Mouse (Mus musculus) lung, postnatal 36 days (tissue): ENCODE measurements around the gene Cyp2t4.

ENCODE experiments used
- DNase-seq: peaks from one replicate; pipeline ENCODE4 v3.0.0; 2022; ENCODE audit warnings: mixed read lengths

The Cyp2t4 gene

DNA sequence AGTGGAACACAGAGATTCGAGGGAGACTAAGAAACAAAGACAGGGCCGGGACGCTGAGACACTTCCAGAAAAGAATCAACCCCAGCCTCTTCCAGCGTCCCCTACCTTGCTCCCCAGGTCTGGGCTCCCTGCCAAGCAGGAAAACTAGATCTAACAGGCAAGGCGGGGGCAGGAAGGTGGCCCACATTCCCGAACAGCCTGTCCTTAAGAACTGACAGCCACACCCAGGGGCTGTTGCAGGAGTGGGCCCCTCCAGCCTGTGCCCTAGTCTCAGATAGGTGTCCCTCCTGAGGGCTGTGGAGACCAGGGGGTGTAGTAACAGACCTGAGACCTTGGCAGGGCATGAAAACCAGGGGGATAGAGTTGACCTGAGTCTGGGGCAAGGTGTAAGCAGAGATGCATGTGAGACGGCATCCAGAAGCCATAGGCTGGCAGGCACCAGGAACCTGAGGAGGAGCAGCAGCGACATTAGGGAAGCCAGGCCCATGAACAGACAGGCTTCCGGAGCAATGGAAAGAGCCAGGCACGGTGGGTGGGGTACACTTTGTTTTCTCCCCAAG, at the start of gene Cyp2t4:
Gene Cyp2t4 (plus strand): TSS at position 510 of the 560 bp plus-strand sequence.
- peak; percentile 79 for DNase-seq

DNA sequence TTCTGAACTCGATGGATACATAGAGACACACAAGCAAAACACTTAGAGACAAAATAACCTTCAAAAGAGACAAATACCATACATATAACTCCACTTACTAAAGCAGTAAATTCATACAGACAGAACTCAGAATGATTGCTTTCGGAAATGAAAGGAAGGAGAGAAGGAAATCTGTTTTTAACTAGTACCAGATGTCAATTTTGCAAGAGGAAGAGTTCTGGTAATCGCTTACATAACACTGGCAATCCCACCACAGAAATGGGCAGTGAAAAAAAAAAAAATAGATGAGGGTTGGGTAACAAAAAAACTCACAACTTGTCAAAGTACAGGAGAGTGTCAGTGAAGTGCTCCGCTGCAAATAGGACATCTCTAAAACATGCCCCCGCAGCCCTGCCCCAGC, 48.6 kb upstream of the Cyp2t4 start:
- no peak for DNase-seq

GRCm38 (mm10) chr7:27110327-27110726, 43.2 kb upstream of the Cyp2t4 start:
- peak; percentile 63 for DNase-seq

DNA sequence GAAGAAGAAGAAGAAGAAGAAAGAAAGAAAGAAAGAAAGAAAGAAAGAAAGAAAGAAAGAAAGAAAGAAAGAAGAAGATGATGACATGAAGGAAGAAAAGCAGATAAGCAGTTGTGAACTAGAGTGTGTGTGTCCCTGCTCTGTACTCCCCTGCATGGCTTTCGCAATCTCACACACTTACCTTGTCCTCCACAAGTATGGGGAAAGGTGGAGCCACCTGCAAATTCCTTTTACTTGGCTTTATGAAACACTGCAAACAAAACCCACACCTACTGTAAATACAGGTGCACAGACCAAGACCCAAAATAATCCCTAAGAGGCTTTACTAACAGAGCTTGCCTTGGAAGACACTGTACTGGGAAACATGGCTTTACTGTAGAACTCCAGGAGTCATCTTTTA, 42.5 kb upstream of the Cyp2t4 start:
- DNase-seq: peak; percentile 72

- DNase-seq: no peak
Measured at GRCm38 (mm10) chr7:27111987-27112386, 41.5 kb upstream of the Cyp2t4 start.

DNA sequence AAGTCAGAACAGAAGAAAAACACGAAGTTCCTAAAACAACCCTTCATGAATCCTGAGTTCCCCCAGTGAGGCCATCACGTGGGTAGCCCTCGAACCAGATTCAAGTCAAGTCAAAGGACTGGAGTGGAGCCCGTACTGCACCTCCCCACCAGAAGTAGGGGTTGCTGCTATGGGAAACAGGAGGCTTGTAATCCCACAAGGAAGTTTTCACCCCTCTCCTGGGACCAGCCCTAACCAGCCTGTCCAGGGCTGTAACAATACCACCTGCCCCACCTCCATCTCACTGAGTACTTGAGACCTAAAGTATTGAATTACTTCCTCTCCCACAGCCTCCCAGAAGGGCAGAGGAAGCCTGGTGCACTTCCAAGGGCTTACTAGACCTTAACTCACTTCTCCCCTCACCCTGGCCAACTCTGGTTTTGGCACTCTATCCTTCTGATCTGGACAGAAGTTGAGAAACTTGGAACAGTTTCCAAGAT, 35.4 kb upstream of the Cyp2t4 start:
- DNase-seq: peak; percentile 86

DNA sequence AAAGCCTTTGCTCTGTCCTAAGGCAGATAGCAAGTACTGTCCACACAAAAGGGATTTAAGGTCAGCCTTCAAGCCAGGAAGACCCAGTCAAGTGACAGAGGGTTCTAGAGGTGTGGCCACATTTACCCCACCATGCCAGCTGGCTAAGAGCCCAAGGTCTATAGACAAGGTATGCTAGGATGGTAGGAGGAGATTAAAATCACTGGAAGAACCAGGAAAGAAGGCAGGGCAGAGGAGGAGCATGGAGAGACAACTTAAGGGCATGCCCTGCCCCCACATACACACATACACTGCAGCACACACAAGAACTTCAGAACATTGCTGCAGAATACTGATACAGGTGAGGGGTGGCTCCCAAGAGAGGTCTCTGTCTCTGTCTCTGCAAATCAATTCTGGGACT, 33.8 kb upstream of the Cyp2t4 start, which contains the start of gene Cyp2f2:
Gene Cyp2f2 (plus strand): TSS at position 234 of the 400 bp plus-strand sequence.
- DNase-seq: peak; percentile 73

GRCm38 (mm10) chr7:27124305-27124832, 29.1 kb upstream of the Cyp2t4 start:
- DNase-seq: no peak

- no peak for DNase-seq
Measured at GRCm38 (mm10) chr7:27124969-27125368, 28.5 kb upstream of the Cyp2t4 start.

GRCm38 (mm10) chr7:27128162-27128561, 25.4 kb upstream of the Cyp2t4 start:
- peak; percentile 69 for DNase-seq

DNA sequence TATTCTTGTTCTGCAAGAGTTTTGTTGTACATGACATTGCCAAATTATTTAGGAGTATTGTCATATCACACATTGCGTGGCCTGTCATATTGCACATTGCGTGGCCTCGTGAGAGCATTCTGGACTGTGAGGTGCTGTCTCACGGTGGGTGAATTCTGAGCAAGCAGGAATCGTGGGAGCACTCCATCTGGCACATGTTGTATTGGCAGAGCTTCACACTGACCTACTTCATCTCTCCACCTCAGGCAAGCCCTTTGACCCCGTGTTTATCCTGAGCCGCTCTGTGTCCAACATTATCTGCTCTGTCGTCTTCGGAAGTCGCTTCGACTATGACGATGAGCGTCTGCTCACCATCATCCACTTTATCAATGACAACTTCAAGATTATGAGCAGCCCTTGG, 24.6 kb upstream of the Cyp2t4 start:
- no peak for DNase-seq

GRCm38 (mm10) chr7:27129811-27130210, 23.7 kb upstream of the Cyp2t4 start:
- DNase-seq: no peak

- DNase-seq: no peak
Measured at GRCm38 (mm10) chr7:27130521-27131370, 22.8 kb upstream of the Cyp2t4 start.

GRCm38 (mm10) chr7:27131387-27131786, 22.1 kb upstream of the Cyp2t4 start:
- no peak for DNase-seq

- DNase-seq: peak; percentile 75
Measured at GRCm38 (mm10) chr7:27132588-27132987, 20.9 kb upstream of the Cyp2t4 start.

GRCm38 (mm10) chr7:27133156-27133555, 20.4 kb upstream of the Cyp2t4 start:
- DNase-seq: no peak

- DNase-seq: no peak
Measured at GRCm38 (mm10) chr7:27133757-27134156, 19.8 kb upstream of the Cyp2t4 start.

DNA sequence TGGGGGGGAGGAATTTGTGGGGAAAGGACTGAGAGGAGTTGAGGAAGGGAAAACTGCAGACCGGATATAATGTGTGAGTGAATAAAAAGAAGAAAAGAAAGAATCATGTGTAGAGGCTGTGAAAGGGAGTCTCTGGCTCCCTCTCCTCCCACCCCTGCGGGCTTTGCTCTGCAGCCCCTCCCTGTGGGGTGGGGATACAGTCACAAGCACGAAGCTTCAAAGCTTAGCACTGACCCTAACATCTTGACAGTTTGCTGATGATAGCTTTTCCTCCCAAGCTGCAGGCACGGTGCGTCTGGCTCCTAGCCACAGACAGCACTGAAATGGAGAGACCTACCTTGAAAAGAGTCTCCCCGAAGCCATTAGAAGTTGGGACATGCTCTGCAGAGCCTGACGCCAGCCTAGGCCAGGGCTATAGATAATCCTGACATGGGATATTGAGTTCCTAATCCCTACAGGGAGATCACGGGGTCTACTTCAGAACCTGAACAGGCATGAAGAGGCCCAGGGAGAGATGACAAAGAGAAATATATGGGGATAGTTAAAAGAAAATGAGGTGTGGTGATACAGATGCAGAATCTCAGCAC, 17.0 kb upstream of the Cyp2t4 start:
- DNase-seq: no peak

- DNase-seq: no peak
Measured at GRCm38 (mm10) chr7:27156005-27156404, 2.5 kb downstream of the Cyp2t4 start.

- DNase-seq: no peak
Measured at GRCm38 (mm10) chr7:27158171-27158570, 4.7 kb downstream of the Cyp2t4 start.

GRCm38 (mm10) chr7:27159256-27159655, 5.7 kb downstream of the Cyp2t4 start:
- no peak for DNase-seq

DNA sequence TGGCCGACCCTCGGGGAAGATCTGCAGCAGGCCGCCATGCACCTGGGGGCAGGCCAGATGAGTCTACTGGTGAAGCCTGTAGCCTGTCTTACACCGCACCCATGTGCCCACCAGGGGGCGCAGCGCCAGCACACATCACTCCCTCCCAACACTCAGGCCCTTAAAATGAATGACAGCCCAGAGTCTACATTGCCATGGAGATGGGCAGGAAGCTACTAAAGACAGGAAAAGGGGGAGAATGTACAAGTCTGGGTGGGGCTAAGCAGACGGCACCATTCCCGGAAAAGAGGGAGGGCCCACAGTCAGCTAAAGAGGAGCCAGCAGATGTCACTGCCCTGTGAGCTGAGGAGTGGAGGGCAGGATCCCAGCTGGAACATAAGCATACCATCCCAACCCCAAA, 6.4 kb downstream of the Cyp2t4 start:
- DNase-seq: peak; percentile 96

GRCm38 (mm10) chr7:27160921-27161320, 7.4 kb downstream of the Cyp2t4 start:
- DNase-seq: no peak

GRCm38 (mm10) chr7:27161744-27162143, 8.2 kb downstream of the Cyp2t4 start:
- DNase-seq: no peak
